Mouse (Mus musculus) kidney, adult 18-20 months (tissue): ENCODE measurements around the gene Rpgrip1l.

Source experiments
- DNase-seq: peaks from one replicate; pipeline ENCODE4 v3.0.0; 2021

The Rpgrip1l gene

DNA sequence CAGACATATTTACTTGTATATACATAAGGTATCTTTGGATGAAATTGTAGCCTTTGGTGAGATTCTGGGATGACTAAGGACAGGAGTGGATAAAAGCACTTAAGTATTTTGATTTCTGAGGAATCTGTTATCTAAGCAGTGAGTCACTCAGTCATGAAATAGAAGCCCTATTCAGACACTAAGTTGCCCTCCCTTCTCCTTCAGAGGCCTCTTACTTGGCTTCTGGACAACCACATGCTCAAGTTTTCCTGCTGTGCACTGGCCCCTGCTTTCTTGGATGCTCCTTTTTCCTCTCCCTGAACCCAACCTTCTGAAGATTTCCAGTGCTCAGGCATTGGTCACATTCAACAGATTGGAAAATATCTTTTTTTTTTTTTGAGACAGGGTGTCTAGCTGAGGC is 48.5 kb downstream of the Rpgrip1l start:
- no peak for DNase-seq

DNA sequence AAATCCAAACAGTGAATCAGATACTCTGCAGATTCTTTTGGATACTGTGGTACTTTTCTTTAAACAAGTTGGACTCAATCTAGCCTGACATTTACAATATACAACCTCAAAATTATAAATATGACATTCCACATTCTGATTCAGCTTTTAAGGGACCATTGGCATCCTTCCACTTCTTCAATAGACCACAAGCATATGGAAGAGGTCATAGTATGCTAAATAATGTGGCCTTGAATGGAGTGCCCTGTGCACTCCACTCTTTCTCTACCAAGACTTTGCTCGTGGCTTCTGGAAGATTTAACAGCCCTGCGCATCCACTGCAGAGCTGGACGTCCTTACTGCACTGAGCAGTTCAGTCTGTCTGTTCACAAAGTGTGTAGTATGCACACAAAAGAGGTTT is 49.1 kb downstream of the Rpgrip1l start:
- DNase-seq = no peak

DNA sequence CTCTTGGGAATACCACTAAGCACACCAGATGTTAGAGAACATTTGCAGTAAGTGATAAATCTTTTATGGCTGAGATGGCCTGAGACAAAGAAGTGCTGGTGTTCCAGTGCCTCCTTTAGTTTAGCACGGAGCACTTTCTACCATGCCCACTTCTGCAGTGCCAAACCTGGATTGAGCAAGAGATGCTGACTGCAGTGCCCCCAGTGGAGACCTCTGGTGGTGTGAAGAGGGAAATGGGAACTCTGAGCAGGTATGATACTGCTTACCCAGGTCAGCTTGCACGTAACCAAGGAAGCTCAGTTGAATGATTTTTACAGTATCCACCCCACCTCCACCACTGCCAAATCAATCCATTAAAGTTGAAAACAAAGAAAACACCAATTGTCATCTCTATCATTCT is 51.5 kb downstream of the Rpgrip1l start:
- no peak for DNase-seq

DNA sequence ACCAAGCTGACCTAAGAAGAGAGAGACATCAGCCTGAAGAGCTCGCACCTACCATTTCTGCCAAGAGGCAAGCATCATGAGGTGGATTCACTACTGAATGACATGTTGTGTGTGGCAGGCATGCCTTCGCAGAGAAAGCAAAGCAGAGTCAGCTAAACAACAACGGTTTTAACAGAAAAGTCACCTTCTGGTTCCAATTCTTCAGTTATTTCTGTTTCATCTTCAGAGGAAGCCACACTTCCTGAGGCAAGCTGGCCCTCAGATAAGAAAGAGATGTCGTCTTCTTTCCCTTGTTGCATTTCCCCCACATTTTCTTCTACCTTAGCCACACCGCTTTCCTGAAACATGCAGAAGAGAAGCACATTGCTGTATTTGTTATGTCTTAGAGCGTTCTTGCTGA is 62.1 kb downstream of the Rpgrip1l start:
- DNase-seq = no peak

DNA sequence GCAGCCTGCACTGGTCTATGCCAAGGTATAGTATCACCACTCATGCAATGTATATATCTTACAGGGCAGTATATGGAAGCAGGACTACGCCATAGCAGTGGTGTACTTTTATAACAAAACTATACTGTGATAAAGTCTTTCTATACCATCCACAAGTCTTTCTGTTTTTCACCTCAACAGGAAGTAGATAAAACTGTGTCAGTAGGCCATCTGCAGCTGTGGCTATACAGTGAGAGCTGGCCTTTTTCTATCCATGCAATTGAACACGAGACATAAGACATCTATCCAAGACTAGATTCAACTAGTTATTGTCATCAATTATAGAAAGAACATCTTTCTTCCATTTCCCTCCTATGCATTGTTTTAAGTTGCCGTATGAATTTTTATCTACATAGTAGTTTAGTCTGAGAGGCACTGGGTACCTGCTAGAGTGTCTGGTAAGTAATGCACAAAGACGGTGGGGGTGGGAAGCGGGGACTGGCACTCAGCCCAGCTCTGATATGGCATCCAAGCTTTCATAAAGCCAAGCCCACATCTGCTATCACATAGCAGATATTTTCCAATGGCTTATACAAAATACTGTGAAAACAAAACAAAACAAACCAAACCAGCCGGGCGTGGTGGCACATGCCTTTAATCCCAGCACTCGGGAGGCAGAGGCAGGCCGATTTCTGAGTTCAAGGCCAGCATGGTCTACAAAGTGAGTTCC is 63.1 kb downstream of the Rpgrip1l start:
- no peak for DNase-seq

DNA sequence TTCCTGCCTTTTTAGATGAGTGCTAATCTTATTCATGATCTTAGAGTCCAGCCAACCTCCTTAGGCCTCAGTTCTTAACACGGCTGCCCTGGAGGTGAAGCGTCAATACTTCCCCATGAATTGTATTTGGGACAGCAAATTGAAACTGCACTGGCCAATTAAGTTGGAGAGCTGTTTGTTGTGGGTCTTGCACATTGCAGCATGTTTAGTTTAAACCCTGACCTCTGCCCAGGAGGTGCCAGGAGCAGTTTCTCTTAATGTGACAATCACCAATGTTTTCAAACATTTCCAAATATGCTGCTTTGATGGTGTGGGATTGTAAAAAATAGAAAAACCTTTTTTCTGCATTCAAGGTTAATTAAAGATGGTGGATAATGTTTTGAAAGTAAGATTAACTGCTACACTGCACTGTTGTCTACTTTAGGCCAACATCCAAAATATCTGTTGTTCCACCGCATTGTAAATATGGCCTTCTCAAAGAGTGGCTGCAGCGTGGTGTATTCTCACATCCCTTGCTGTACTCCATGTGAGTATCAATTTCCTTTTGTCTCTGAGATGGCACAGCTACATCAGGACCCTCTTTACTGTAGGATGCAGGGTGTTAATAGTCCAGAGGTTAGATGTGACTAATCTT is 67.1 kb downstream of the Rpgrip1l start:
- DNase-seq = no peak

DNA sequence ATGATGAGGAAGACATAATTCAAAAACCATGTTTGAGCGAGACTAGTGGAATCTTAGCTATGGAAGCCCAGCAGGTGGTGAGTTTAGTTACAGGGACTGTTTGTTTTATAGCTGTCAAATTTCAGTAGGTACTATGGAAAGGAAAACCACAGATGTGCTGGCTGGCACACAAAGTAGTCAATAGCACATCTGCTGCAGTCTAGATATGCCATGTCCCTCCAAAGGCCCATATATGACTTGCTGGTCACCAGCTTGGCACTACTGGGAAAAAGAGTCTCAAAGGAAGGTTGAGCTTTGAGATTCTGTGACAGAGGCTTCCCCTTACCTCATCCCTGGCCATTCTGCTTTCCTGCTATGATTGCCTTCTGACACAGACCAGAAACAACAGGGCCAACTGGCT is 70.3 kb downstream of the Rpgrip1l start:
- no peak for DNase-seq

DNA sequence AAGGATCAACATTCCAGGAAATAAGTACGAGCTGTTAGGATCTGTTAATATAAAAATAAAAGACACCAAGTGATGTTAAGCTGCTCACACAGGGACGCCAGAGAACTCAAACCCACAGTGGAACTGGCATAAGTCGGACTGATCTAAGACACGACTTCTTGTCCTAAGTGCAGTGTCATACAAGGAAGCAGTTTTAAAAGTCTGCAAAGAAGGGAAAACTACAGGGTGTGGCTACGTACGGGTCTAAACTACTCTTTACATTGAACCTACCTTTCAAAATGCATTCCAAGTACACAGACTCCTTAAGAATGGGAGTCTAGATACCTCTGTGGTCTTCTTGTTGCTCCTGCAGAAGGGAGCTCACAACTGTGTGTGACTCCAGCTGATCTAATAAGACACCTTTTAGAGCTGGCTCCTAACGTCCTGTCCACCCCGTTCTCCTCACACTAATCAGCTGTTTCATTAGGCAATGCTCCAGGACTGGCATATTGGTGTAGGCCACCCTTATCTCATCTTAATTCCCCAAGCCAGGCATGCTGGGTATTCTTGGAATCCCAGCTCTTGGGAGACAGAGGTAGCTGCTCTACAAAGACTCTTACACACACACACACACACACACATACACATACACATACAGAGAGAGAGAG is 71.1 kb downstream of the Rpgrip1l start:
- DNase-seq = no peak

DNA sequence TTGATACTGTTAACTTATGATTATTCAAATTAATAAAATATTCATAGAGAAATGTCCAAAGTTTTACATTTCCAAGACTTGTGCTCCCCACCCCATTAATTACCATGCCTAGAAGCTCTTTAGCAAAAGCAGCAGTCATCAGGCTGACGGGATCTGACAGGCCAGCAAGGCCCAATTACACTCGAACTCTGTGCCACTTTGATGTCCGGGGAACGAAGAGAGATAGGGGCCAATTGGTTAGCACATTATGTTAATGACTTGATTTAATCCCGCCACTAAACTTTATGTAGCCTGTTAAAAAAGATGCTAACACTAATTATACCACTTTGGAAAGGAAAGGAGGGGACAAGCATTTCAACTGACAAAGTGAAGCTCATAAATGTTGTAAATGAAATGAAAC is 71.7 kb downstream of the Rpgrip1l start:
- DNase-seq = no peak

DNA sequence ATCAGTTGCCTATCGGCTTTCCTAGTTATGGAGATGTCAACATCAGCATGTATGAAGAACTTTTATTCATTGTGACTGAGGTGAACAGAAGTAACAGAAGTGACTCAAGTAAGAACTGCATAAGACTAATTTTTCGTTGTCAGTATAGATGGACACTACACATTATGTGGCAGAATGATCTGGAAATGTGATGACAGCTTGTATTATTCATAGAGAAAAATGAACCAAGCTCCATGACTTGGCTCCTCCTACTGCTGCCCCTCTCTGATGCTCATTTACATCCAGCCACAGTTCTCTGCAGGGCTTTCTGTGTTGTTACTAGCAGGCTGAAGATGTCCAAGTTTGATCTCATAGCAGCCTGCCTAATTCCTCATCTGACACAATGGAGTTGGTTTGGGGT is 75.9 kb downstream of the Rpgrip1l start:
- DNase-seq = no peak

DNA sequence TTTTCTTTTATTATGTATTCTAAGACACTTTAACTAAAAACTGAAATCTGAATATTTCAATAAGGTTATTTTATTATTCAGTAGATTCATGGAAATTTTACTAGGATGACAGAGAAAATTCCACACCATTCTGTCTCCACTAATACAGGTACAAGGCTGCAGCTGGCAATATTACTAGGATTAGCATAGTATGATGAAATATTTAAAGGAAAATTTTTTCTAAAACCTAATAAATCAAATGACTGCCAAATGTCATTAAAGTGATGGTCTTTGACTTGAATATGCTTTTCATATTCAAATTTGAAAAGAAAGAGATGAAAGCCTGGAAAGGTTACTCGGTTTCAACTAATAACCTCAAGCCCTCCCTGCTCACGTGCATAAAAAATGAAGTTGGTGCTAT is 79.0 kb downstream of the Rpgrip1l start:
- DNase-seq = no peak

DNA sequence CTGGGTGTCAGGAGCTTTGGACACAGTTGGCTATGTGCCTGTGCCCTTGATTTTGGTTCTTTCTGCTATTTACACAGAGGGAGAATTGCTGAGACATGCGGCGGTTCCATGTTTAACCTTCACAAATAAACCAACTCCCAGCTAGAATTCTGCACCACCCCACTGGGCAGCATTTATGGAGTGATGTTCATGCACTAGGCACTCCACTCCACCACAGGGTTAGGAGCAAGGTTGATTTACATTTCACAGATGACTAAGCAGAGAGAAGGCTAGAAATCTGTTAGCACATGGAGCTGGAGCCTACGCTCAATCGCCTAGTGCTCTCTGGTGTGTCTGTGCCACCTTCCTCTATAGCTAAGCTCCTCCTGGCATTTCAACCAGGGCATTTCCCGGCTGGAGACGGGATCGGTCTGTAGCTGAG is 85.6 kb downstream of the Rpgrip1l start:
- DNase-seq = no peak

DNA sequence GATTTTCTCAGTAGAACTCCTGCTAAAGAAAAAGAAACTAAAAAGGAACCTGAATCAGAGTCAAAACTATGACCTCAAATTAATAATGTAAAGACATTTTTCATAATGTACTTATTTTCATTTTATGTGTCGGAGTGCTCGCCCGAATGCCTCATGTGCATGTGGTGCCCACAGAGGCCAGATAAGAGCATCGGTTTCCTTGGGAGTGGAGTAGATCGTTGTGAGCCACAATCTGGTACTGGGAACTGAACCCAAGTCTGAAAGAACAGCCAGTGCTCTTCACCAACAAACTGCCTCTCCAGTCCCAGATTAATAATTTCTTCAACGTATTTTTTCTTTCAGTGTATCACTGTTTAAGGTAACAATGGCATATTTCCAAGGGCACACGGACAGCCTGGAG is 88.8 kb downstream of the Rpgrip1l start:
- DNase-seq = no peak

DNA sequence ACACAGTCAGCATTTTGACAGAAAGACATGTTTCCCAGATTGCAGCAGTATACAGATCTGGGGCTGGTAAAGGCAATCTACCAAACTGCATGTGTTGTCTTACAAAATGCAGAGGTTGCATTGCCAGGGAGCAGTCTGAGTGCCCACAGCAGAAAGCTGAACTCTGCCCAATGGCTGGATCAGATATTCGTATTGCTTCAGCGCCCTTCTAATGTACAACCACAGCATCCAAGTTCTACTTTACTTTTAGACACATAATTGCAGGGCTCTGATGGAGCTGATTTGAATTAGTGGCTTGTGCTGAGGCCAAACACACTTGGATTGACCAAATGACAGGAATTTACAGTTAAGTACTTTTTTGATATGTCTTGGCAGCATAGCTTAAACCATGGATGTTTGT is 91.2 kb downstream of the Rpgrip1l start:
- no peak for DNase-seq

DNA sequence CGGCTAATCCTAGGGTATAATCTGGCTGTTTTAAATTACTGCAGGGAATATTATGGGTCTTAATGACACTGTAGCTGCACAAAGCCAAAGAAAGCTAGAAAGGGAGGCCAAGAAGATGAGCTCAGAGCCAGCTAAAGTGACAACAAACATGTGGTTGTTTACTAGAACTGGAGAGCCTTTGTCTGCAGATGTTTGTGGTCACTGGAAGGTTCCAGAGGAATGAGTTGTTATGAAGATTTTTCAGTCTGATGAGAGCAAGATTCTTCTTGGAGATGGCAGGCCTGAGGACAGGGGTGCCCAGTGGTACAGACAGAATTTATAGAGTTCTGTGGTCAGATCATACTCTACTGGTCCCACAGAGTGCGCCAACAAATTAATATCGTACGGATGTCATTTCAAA is 94.8 kb downstream of the Rpgrip1l start:
- no peak for DNase-seq

DNA sequence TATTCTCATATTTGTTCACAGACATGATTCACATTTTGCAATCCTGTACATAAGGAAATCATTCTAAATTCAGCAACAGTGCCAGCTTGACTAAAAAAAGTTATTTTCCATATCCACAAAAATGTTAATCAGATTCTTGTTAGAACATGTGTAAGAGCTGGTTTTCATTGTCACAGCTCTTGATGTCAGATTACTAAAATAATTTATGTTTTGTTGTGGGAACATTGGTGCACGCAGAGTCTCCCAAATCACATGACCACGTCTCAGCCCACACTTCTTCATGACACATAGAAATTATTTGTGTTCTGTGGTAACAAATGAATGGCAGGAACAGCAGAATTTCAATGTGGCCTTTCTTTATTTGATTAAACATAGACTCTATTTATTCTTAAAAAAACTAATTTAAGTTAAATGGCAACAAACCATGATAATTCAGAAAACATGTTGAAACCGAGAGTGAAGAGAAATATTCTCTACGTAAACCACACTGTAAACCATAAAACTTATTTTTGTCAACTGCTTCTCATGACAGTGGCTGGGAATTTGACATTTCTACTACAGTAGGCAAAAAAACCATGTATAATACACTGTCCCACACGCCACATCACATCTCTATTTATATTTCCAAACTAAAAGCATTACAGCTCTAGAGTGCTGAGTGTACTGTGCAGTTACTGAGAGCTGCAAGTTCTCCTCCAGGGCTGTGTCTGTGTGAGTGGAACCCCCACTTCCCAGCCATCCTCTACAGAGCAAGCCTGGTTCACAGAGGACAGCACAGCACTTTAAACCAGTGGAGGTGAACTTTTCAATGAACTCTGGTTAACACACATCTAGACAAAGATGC is 95.8 kb downstream of the Rpgrip1l start:
- no peak for DNase-seq

DNA sequence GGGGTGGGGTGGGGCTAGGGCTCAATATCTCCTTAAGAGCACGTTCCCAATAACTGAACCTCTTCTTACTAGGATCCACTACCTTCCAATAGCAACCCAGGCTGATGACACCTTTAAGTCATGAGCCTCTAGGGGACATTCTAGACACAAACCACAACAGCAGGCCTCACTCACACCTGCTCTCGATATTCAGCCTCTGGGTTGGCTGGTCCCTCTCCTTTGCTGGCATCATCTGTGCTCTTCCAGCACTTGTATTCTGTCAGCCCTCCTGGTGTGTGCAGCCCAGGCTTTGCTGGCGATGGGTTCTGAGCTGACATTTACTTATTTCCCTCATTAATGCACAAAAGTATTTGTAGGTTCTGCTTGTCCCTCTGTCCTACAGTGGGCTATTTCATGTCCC is 98.8 kb downstream of the Rpgrip1l start:
- DNase-seq = no peak

DNA sequence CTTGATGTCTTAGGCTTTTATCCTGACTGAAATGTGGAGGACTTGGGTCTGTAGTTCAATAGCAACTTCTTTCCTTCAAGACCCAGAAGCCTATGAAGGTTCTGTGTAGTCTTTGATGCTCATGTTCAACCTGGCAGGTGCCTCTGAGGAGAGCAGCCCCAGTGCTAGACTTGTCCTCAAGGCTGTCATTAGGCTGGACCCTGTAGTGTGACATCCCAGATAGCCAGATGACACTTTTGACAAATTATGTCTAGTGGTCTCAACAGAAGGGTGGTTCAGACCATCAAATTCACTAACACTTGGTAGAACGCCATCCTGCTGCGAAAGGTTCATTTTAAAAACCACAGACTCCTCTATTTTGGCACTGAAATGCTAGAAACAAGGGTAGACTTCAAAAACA is 100.1 kb downstream of the Rpgrip1l start:
- no peak for DNase-seq

DNA sequence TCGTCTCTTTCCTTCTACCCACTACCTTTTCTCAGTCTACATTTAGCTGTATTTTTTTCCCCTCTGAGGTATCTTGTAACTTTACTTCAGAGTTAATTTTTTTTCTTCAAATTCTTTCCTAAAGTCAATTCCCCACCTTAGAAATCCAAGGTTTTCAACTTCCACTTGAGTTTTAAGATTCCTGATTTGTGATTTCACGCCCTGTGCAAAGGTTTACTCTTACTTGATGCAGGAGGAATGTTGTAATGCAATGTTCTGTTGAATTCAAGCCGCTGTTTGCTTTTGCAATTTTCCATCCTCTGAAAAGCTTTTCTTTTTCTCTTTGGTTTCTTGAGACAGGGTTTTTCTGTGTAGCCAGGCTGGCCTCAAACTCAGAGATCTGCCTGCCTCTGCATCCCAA is 103.4 kb downstream of the Rpgrip1l start:
- DNase-seq = no peak

DNA sequence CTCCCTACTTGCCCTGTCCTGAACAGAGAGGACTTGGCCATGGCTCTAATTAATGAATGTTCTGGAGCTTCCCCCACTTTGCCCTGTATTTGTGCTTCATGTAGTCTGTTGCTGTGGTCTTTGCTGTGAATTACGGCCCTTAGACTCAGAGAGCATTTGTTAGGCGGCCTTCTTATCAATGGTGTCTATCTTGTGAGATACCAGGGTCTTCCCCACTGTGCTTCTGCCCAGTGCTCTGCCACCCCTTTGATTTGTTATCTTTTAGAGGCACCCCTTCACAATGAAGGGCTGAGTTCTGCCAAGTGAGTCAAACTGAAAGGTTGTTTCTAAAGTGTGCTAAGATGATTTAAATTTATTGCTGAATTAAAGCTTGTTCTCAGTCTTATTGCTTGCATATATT is 105.4 kb downstream of the Rpgrip1l start:
- no peak for DNase-seq

DNA sequence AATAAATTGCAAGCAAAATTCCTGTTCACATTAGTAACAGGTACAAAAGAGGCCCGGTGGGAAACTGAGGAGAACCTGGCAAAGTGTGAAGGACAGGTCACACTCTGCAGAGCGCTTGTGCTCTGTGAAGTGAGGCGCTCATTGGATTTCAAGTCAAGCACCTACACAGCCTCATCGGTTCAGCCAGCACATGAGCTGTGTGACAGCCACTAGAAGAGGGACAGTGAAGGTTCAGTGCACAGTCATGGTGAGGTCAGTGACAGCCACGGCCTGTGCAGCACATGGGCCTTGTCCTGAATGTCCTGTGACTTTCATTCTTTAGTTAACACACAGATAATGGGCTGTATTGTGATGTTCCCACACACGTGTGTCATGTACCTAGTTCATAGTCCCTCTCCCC is 107.2 kb downstream of the Rpgrip1l start:
- no peak for DNase-seq

DNA sequence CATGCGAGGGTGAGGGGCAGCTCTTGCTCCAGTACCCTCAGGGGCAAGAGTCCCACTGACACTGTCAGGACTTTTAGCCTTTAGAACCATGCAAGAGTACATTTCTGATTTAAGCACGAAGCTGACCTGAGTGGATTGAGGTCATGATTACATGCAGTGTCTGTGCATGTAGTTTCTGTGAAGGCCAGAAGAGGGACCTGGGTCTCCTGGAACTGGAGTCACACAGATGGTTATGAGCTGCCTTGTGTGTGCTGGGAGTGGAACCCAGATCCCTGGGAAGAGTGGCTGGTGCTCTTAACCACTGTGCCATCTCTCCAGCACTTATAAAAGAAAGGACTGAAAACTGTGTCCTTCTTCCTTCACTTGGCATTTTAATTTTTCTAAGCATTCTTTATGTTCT is 111.9 kb downstream of the Rpgrip1l start:
- no peak for DNase-seq

DNA sequence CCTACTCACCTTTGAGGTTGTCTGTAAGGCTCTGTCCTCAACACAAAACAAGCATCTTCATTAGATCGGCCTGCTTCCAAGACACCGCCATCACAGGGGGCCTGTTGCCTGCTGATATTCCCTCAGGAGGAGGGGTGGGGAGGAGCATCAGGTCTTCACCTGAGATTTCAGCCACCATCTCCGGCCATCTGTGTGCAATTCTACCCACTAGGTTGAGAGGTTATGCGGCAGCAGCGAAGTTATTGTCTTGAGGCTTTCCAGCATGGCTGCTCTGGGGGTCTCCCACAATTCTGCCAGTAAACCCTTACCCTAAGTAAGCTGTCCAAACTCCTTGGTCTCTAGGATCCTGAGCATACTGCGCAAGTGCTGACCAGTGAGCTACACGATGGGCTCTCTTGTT is 113.2 kb downstream of the Rpgrip1l start, which contains the start of gene Aktip:
Aktip (minus strand) TSS at position 101 of the 400 bp plus-strand sequence.
- DNase-seq = no peak

DNA sequence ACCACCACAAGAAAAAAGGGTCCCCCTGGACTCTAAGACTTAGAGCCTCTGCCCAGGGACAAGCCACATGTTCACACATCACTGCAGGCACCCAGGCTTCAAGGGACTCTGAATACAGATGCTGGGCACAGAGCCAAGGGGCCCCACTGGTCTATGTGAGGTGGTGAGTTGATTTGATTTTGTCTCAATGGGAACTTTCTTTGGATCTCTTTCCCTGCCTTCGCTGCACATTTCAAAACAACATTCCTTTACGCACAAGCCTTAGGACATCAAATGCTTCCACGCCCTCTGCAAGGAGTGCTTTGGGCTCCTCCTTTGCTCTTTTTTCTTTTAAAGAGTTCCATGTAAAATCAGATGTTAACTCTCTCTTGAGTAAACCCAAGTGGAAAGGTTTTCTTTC is 115.0 kb downstream of the Rpgrip1l start:
- DNase-seq = no peak
